Mouse (Mus musculus) spleen, postnatal 36 days (tissue): ENCODE results near the gene Nfatc2.

Experiments
- DNase-seq, 2 experiments: peaks; one replicate each; pipeline ENCODE4 v3.0.0; 2022; ENCODE audit warnings: low spot score in 2 of 2, mixed read lengths in 1 of 2

The Nfatc2 gene

GRCm38 (mm10) chr2:168601491-168602386 is at the start of gene Nfatc2:
Nfatc2 (minus strand) TSS chr2:168601657.
- DNase-seq: no peak

- no peak for DNase-seq
Observed at GRCm38 (mm10) chr2:168648171-168648570, 46.7 kb upstream of the Nfatc2 start.

- no peak for DNase-seq
Observed at GRCm38 (mm10) chr2:168644855-168645254, 43.4 kb upstream of the Nfatc2 start.

GRCm38 (mm10) chr2:168643524-168644177 is 42.2 kb upstream of the Nfatc2 start:
- DNase-seq: no peak

GRCm38 (mm10) chr2:168642187-168642586 is 40.7 kb upstream of the Nfatc2 start:
- DNase-seq: no peak

- DNase-seq: no peak
Observed at GRCm38 (mm10) chr2:168640460-168640859, 39.0 kb upstream of the Nfatc2 start.

GRCm38 (mm10) chr2:168634881-168635280 is 33.4 kb upstream of the Nfatc2 start:
- no peak for DNase-seq

- no peak for DNase-seq
Observed at GRCm38 (mm10) chr2:168633301-168633816, 31.9 kb upstream of the Nfatc2 start.

- DNase-seq: no peak
Observed at GRCm38 (mm10) chr2:168632543-168632942, 31.1 kb upstream of the Nfatc2 start.

- peak; percentile 63 to 69 for DNase-seq
Observed at GRCm38 (mm10) chr2:168628787-168629186, 27.3 kb upstream of the Nfatc2 start.

GRCm38 (mm10) chr2:168627829-168628770 is 26.6 kb upstream of the Nfatc2 start:
- peak in 1 of 2 experiments; percentile 4 for DNase-seq

GRCm38 (mm10) chr2:168626385-168626784 is 24.9 kb upstream of the Nfatc2 start:
- no peak for DNase-seq

GRCm38 (mm10) chr2:168625091-168625490 is 23.6 kb upstream of the Nfatc2 start:
- no peak for DNase-seq

- DNase-seq: no peak
Observed at GRCm38 (mm10) chr2:168621111-168621802, 19.8 kb upstream of the Nfatc2 start.

- DNase-seq: no peak
Observed at GRCm38 (mm10) chr2:168618205-168618717, 16.8 kb upstream of the Nfatc2 start.

GRCm38 (mm10) chr2:168615160-168615559 is 13.7 kb upstream of the Nfatc2 start:
- no peak for DNase-seq

GRCm38 (mm10) chr2:168614170-168614872 is 12.9 kb upstream of the Nfatc2 start:
- no peak for DNase-seq

- no peak for DNase-seq
Observed at GRCm38 (mm10) chr2:168613092-168613880, 11.8 kb upstream of the Nfatc2 start.

- DNase-seq: no peak
Observed at GRCm38 (mm10) chr2:168610941-168611340, 9.5 kb upstream of the Nfatc2 start.
